Mouse (Mus musculus) ovary, postnatal 36 days (tissue): ENCODE measurements around the gene Hfe2.
"Not testable (repeated sequence)": the region's sequence is repeated elsewhere in the genome, so short reads cannot be mapped to it uniquely, and the experiment has no call there.

Experiments used
- DNase-seq: peaks from one replicate; pipeline ENCODE4 v3.0.0; 2022; ENCODE audit warnings: low spot score, mixed read lengths

The Hfe2 gene

DNA sequence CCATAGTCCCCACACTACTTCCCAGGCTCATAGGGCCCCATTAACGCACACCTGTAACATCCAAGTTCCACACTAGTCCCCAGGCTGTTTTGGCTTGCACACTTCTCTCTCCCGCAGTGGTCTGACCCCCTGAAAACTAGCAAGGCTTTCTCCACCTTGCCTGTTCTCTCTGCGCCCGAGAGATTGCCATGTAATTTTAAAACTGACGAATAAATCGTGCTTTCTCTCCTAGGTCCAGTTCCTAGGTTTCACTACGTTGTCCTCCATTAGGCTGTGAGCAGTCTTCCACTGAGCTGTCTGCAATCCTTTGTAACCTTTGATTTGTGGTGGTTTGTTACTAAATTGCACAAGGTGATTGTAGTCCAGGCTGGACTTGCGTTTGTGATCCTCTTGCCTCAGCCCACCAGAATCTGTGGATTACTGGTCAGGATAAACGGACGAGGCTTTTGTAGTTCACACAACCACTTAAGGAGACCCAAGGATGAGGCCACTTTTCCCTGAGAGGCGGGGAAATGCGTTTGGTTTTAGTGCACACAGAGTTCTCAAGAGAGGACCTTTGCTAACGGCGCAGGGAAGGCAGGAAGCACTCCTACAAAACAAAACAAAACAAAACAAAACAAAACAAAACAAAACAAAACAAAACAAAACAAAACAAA lies 28.2 kb upstream of the Hfe2 start:
- not testable (repeated sequence) for DNase-seq

DNA sequence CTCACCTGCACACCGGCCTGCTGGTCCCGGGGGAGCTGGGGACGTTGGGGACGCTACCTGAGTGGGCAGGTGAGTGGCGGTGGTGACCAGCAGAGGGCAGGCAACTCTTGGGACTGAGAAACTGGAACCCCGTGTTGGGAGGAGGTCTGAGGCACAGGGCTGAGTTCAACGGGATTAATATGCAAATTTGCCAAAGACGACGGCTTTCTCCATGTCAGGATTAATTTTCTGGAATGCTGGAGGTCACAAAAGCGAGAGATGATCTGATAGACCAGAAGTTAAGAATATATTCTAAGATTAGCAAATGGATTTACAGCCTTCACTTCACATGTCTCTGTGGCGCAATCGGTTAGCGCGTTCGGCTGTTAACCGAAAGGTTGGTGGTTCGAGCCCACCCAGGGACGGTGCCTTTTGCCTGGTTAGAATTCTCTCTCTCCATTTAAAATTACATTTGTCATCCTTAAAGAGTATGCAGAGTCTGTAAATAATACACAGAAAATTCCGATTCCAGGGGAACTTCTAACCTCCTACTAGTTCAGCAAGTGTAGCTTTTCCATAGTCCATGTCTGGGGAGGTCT lies 27.4 kb upstream of the Hfe2 start:
- DNase-seq: peak; percentile 79

DNA sequence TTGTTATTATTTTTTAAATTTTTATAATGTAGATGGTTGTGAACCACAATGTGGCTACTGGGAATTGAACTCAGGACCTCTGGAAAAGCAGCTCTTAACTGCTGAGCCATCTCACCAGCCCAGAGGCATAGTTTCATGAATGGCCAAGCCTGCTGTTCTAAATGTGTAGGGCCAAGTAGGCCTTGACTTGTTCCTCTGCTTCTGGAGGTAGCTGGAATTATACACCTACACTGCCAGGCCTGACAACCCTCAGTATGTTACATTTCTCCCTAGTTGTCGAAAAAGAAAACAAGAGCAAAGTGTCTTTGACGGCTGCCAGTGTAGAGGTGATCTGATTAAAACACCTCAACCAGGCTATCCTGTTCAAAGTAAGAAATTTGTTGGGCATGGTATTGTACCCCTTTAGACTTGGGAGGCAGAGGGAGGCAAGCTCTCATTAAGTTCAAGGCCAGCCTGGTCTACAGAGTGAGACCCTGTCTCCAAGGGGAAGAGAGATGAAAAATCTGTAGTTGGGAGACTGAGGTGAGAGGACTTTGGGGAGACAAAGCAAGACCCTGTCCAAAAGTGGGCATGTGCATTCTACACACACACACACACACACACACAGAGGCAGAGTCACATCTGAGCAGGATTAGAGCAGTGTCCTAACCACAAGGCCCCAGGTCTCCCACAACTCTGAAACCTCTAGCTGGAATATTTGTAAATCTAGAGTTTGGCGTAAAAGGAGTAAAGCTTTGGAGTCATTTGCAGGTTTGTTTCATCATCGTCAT lies 26.3 kb upstream of the Hfe2 start:
- no peak for DNase-seq

DNA sequence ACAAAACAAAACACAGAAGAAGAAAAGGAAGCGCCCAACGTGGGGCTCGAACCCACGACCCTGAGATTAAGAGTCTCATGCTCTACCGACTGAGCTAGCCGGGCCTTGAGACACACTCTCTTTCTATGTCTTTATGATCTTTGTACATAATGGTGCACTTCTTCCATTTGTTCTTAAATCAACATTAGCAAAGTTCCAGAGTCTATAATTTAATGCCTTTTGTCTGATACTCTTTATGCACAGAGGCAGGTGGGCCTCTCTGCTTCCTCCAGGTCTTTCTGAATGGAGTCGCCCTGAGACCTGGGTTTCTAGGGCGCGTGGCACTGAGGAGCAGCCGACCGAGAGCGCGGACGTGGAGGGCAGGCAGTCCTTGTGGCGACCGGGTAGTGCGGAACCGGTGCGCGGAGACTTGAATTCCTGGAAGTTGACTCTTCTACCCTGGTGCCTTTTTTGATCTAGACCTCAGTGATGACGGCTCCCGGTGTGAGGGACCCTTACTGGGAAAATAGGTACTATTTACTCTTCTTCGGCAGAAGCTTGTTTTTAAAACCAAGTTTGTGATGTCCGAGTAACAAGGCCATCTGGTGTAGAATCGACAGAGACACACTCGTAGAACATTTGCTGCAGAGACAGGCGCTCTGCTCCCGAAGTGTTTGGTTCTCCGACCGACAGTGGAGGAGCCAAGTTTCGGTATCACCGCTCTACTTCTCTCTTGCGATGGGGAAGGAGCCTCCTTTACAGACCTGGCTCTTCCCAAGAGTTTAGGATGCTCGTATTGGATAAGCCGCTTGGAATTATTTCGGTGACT lies 25.3 kb upstream of the Hfe2 start:
- DNase-seq: peak; percentile 73

DNA sequence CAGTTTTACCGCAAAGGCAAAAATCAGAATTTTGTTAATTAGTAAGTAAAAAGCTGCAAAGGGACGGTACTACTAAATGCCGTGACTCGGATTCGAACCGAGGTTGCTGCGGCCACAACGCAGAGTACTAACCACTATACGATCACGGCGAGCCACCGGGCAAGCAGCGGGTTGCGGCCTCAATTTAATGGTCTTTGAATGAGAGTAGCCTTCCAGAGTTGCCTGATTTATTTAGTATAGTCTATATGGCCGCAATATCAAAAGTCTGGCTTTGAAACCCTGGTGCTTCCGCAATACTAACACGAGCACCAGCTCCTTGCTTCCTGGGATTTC lies 24.7 kb upstream of the Hfe2 start:
- peak; percentile 89 for DNase-seq

DNA sequence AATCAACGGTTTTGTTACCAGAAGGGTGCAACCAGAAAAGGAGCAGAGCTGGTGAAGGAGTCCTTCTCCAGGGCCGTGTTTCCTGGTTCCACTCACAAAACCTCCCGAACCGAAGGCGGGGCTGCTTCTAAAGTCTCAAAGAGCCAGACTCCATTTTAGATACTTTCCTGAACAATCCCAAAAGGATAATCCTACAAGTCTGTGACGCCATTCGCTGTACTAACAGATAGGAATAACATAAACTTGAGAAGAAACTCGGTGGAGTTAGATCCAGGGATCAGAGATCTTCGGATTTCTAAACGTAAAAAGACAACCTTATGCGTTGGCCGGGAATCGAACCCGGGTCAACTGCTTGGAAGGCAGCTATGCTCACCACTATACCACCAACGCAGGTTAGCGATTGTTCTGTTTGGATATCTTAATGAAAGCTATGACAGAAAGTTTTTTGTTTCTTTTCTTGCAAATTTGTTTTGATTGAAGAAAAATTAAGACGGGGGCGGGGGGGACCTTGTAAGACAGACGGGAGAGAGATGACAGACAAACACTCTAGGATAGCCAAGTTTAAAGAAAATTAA lies 24.2 kb upstream of the Hfe2 start:
- DNase-seq: peak; percentile 83

DNA sequence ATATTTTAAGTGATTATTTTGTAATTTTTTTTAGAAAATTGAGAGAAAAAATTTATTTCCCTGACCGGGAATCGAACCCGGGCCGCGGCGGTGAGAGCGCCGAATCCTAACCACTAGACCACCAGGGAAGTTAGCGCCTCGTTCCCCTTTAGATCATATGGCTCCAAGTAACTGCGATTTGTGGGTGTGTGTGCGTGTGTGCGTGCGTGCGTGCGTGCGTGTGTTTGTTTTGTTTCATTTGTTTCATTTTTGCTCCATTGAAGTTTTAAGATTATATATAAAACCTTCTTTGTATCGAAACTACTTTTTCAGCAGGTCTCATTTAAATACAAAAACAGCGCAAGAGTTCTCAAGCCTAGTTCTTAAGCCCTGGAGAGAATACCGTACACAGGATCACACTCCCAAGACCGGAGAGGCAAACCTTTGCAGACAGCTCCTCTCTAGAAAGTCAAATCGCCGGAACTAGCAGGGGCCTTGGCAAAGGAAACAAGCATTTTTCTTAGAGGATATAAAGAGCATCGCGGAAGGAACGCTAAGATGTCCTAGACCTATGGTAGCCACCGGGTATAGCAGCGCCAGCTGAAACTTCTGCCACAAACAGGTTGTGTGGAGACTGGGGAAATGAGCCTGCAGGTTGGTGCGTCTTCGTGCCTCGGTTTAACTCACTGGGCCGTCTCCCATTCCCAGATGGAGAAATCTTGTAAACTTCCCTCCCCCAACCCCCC lies 23.4 kb upstream of the Hfe2 start:
- peak; percentile 85 for DNase-seq

DNA sequence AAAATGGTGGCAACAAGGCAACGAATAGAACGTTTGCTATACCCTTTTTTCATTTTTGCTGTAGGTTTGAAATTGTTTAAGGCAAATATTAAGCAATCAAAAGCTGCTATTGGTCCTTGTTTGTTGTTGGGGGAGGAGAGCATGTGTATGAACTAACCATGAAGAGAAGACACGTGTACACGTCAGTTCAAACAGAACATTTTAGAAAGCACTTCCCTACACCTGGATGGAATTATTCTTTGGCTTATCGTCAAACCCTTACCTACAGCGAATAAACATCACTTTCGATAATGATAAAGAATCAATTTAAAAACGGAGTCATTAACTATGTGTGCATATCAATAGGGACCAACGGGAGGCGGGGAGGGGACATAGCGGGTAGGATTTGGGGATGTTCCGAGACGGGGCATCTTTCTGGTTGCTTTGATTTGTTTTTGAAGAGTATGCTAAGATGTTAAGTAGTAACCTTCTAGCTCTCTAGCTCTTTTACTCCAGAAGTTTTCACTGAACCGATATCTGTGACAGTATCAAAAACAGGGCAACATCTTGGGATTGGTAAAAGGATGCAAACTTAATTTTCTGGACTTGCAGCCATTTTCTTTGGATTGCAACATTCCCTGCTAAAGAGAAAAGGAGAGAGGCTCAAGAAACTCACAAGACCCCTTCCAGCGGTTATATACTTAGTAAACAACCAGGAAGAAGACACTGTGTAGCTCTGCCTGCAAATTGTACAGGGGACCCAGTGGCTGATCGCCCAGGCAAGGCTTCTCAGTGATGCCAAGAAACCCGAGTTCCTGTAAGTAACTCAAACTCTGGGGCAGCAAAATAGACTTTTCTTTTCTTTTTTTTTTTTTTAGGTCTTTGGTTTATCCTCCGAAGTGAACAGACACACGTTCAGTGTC lies 22.5 kb upstream of the Hfe2 start:
- no peak for DNase-seq

DNA sequence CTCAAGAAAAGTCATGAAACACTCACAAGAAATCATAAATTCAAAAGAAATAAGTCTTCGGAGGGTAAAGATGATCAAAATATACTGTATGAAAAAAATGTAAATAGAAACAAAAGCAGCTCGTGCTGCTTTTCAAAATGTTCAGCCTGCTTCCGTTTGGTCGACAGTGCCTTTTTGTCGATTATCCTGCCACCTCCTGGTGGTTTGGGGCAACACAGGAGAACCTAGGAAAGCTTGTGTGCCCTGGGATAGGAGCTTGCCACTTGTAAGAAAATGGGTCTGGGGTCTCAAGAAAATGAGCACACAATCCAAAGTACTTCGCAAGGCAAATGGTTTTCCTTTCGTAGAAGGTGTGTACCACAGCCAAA lies 21.9 kb upstream of the Hfe2 start:
- DNase-seq: peak; percentile 72

DNA sequence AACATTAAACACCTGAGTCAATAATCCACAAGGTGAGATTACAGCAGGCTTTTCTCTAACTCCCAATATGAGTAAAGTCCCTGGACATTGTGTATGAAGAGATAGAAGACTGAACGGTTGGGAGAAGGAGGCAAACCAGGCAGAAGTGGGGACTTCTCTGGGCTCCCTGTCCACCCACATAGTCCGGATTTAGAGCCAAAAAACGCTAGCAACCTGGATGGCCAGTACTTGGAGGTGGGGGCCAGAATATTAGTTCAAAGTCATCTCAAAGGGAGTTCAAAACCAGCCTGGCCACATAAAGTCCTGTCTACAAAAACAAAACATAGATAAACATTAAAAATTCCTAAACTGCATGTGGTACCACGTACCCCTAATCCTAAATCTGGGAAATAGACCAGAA lies 21.0 kb upstream of the Hfe2 start:
- no peak for DNase-seq

DNA sequence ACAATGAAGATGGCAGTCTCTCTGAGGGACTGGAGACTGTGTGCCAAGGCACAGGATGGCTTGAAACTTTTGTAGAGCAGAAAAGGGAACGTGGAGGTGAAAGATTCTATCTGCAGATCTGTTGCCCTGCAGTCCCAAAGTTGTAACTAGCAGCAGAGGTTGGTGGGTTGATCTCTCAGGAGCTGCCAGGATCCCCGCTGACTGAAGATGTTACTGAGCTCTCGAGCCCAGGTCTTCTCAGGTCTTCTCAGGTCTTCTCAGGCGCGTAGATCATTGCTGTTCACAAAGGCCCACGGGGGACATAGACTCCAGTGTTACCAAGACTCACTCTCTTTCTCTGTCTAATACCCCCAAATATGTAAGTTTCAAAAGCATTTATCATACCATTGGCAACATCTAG lies 20.0 kb upstream of the Hfe2 start:
- no peak for DNase-seq

DNA sequence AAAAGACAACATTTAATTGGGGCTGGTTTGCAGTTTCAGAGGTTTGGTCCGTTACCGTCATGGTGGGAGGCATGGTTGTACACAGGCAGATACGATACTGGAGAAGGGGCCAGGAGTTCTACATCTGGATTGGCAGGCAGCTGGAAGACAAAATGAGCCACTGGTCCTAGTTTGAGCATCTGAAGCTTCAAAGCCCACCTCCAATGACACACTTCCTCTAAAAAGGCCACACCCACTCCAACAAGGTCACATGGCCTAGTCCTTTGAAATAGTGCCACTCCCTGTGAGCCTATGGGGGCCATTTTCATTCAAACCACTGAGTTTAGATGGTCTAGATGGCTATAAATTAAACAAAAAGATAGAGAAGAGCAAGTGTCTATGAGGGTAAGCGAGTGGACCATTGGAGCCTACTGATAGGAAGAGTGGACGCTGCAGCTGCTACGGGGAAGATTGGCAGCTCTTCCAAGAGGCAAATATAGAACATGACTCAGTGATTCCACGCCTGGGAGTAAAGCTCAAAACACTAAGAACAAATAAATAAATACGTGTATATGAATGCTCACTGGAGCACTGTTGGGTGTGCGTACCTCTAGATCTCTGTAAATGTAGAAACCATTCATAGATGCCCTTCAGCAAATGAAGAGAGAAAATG lies 18.4 kb upstream of the Hfe2 start:
- DNase-seq: no peak

DNA sequence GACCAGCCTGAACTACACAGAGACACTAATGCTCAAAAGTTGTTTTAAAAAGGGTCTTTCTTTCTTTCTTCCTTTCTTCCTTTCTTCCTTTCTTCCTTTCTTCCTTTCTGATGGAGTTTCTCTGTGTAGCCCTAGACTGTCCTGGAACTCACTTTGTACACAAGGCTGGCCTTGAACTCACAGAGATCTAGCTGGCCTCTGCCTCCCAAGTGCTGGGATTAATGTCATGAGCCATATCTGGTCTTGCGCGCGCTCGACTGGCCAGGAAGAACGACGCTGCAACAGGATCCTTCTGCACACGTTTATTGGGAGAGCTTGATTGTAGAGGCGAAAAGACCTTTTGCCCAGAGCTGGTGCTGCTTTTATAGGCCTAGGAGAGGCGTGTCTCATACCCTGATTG lies 17.0 kb upstream of the Hfe2 start:
- DNase-seq: not testable (repeated sequence)

DNA sequence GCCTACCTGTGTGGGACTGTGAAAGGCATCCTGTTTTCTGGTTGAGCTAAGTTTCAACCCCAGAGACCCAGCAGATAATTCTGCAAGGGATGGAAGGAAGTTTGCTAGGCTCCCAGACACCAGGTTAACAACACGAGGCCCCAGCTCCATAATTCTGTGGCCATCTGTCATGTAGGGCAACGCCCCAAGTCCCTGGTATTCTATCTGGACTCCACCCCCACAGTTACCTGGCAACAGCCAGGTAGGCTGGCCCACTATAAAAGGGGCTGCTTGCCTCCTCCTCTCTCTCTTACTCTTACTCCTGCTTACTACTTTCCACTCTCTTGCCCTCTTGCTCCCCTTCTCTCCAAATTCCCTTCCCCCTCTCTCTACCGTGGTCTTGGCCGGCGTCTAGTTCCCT lies 4.8 kb upstream of the Hfe2 start:
- DNase-seq: no peak

DNA sequence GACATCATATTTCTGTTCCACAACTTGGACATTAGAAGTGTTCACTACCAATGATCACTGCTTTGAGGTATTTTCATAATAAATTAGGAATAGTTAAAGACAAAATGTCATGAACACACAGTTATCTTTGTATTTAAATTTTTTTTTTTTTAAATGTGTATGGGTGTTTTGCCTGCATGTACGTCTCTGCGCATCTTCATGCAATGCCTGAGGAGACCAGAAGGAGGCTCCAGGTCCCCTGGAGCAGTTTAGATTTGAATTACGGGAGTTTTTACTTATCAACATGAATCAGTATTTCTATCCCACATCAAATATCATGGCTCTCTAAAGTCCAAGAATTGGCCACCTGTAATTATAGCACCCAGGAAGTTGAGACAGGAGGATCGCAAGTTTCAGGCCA lies 2.8 kb upstream of the Hfe2 start:
- no peak for DNase-seq

DNA sequence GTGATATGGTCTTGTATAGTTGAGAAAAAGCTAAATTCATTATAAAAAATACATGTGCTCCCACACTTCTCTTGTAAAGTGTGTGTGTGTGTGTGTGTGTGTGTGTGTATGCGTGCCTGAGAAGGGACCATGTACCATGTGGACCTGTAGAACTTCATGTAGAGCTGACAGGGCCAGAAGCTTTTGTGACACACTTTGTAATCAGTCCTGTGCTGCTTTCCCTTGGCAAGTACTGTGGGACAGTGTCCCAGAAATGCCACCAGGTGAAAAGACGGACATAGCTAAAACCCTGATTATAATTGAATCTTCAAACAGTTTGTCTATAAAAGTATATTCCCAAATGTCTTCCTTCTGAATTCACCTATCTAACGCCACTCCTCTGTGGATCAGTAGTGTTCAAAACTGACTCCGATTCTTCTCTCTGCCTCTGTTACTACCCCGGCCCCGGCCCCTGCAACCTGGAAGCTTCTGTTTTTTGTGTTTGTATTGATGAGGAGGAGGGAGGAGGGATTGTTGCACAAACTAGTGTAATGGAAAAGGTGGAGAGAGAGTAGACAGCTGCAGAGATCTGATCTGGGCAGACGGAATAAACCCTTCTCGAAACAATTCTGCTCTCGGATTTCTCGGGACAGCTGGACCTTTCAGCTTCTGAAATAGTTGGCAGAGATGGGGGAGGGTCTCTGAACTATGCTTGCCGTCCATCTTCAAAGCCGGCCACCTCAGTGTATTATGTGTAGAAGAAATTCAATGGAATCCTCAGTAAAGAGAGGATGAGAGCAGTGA lies 753 bp upstream of the Hfe2 start:
- no peak for DNase-seq

DNA sequence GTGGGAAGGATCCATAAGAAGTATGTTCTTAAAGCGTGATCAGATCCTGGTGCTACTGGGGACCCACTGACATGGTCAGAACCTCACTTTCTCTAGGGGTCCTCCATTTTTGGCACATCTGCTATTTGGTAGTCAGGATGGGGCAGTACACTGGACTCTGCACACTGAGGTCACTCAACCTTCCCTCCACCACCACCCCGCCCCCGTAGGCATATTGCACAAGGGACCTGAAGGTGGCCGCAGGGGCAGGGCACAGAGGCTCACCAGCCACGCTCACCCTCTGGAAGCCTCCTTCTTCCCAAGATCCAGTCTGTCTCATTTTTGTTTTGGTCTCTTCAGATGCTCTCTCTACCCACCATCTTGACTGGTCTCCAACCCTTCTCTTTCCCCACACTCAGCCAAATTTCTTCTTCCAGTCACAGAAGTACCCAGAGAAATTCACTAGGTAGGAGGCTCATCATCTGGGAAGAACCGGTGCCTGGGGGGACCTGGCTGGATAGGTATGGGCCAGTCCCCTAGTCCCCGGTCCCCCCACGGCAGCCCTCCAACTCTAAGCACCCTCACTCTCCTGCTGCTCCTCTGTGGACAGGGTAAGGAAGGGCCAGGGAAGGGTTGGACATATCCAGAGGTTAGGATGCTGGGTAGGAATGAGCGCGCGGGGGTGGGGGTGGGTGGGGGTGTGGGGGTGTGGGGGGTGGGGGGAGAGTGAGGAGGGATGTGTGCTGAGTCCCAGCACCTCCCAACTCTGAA lies 1.2 kb downstream of the Hfe2 start:
- no peak for DNase-seq

DNA sequence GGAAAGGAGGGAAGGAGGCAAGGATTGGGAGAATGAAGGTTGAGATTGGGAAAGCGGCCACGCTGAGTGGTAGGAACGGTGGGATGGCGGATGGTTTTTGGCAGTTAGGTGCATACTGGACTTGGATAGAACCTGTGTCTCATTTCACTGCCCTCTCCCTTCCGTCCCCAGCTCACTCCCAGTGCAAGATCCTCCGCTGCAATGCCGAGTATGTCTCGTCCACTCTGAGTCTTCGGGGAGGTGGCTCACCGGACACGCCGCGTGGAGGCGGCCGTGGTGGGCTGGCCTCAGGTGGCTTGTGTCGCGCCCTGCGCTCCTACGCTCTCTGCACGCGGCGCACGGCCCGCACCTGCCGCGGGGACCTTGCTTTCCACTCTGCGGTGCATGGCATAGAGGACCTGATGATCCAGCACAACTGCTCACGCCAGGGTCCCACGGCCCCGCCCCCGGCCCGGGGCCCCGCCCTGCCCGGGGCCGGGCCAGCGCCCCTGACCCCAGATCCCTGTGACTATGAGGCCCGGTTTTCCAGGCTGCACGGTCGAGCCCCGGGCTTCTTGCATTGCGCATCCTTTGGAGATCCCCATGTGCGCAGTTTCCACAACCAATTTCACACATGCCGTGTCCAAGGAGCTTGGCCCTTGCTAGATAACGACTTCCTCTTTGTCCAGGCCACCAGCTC lies 2.0 kb downstream of the Hfe2 start:
- DNase-seq: peak; percentile 33
